Mouse (Mus musculus) limb, embryonic 12.5 days (tissue): ENCODE measurements around the gene Ufsp1. TPM values are rescaled to one million over a fixed set of nuclear protein-coding genes. Genes with fewer than 3 reads are reported as not detected.

ENCODE experiments used
- microRNA-seq: library from miRNA; unstranded; fragments of <30 nt; microRNA quantifications from one replicate; pipeline ENCODE4, GENCODE M21; 2017
- polyA plus RNA-seq: library from polyadenylated mRNA; unstranded; fragments of >200 nt; fragmentation: Nextera tagmentation; extraction: Ambion mirVana; gene quantifications from 2 replicates; pipeline ENCODE4 v1.2.1, GENCODE M21; 2016

Ufsp1 gene
- polyA plus RNA-seq, 1 experiment from 2014 or later, result 6.7 TPM

Small RNA genes lying within 50 kb of the gene (microRNA-seq; reads per million reads assigned to microRNA genes)
- gene Mir7036 (0.93 reads per million), gene Mir8116 (not detected)

Other genes with a start within 250 kb of the Ufsp1 start
- 150 and 153 TPM in 2 replicates for gene Ap1s1, start 248.5 kb upstream of the Ufsp1 start, polyA plus RNA-seq
- 0.38 and 0.44 TPM in 2 replicates for gene Serpine1, start 222.4 kb upstream of the Ufsp1 start, polyA plus RNA-seq
- gene Trim56, start 178.4 kb upstream of the Ufsp1 start, polyA plus RNA-seq, result 6.9 and 8.6 TPM in 2 replicates
- not detected in 2 replicates for gene Muc3, start 145.3 kb upstream of the Ufsp1 start, polyA plus RNA-seq
- gene Muc3a, start 82.2 kb upstream of the Ufsp1 start, polyA plus RNA-seq, result 0.10 TPM in 1 of 2 replicates, not detected in the other
- gene Ache, start 7.1 kb upstream of the Ufsp1 start, polyA plus RNA-seq, result 7.7 and 8.3 TPM in 2 replicates
- 182 and 185 TPM in 2 replicates for gene Srrt, start 13.0 kb downstream of the Ufsp1 start, polyA plus RNA-seq
- gene Trip6, start 19.8 kb downstream of the Ufsp1 start, polyA plus RNA-seq, result 81.6 and 86.9 TPM in 2 replicates
- gene Slc12a9, start 39.0 kb downstream of the Ufsp1 start, polyA plus RNA-seq, result 13.8 and 16.3 TPM in 2 replicates
- 86.9 and 99.6 TPM in 2 replicates for gene Ephb4, start 55.5 kb downstream of the Ufsp1 start, polyA plus RNA-seq
- gene Zan, start 182.4 kb downstream of the Ufsp1 start, polyA plus RNA-seq, result 0.04 and 0.08 TPM in 2 replicates
- gene Pop7, start 207.9 kb downstream of the Ufsp1 start, polyA plus RNA-seq, result 48.0 and 52.7 TPM in 2 replicates
- gene Gigyf1, start 223.9 kb downstream of the Ufsp1 start, polyA plus RNA-seq, result 17.0 and 17.7 TPM in 2 replicates
- gene Epo, start 238.6 kb downstream of the Ufsp1 start, polyA plus RNA-seq, result 0.71 TPM in 1 of 2 replicates, not detected in the other
- 337 and 349 TPM in 2 replicates for gene Gnb2, start 238.9 kb downstream of the Ufsp1 start, polyA plus RNA-seq